9 mouse cellular contexts compared by ENCODE assay signal in genomic region chr4:141142285-141142811, GRCm38 (mm10). TPM values are rescaled to one million over a fixed set of nuclear protein-coding genes. Genes with fewer than 3 reads are reported as not detected.
A peak's percentile ranks its signal among the peaks of the same experiment; 100 is the strongest.
DNase-seq lines count a peak whose midpoint lies in the region; ATAC-seq and TF ChIP-seq lines count a peak whose summit lies in the region.
"Had no signal": no experiment of that assay in that cellular context is flagged by ENCODE, and none has a peak within 500 bp of the region (broad histone marks: within the 10 kb centered on the region; RNA-seq: fewer than 3 reads in every experiment).

No protein-coding gene starts in this region.

- H3K4me2 ChIP-seq in kidney, embryonic 15.5 days, result peak overlapping the region; percentile 46

- no peak for ATAC-seq in kidney, embryonic 15.5 days (replicated peaks; ENCODE audit: low FRiP score)
- ATAC-seq in neutrophil, adult 5-6 weeks (ENCODE audit: extremely low read depth, insufficient number of reproducible peaks, low FRiP score, poor library complexity, severe bottlenecking), result peak; percentile 40; the same call in 1 of the 2 replicates

- peak overlapping the region; percentile 33; the same call in 1 of the 2 replicates for H3K9ac ChIP-seq in kidney, embryonic 15.5 days
- H3K9ac ChIP-seq in liver, adult 2 months (ENCODE audit: low read depth, low read length), result no peak overlapping the region; the same call in 1 of the 2 replicates

- H3K27ac ChIP-seq in kidney, embryonic 15.5 days, result 0 out of 2 replicates have a peak overlapping the region, but pooled peaks have one; percentile 4
- no peak overlapping the region for H3K27ac ChIP-seq in liver, adult 2 months (replicated peaks; ENCODE audit: insufficient read depth, low read depth, low read length)

- H3K9me3 ChIP-seq in kidney, embryonic 15.5 days (replicated peaks), result no peaks in the 10 kb centered on the region

- H3K36me3 ChIP-seq in kidney, embryonic 15.5 days, result no peaks in the 10 kb centered on the region
- no peaks in the 10 kb centered on the region for H3K36me3 ChIP-seq in liver, adult 2 months (ENCODE audit: control insufficient read depth, insufficient read depth, low read length)

- WGBS in kidney, embryonic 15.5 days, result 18% methylated on average over 9 of the region's 9 CpGs
- WGBS in liver, adult 2 months, result 24% methylated on average over 9 of the region's 9 CpGs

- TF ChIP-seq POLR2A in liver, adult 2 months (IDR thresholded peaks at IDR 0.05; ENCODE audit: extremely low read depth, insufficient read depth, low read length), result no peak

- DNase-seq in 3T3-L1 (ENCODE audit: low read depth, low spot score) (peak; percentile 94), MEL-GATA-1-ER (ENCODE audit: extremely low read depth, low read depth) (peak; percentile 69)
- DNase-seq in cerebellum, postnatal 10 days, result peak; percentile 79 to 85
- DNase-seq in heart, adult 11 months, result peak; percentile 97
- peak; percentile 67 for DNase-seq in liver, adult 2 months (ENCODE audit: extremely low read depth, low read depth, low spot score)
- DNase-seq in thymus, postnatal 10 days (ENCODE audit: low spot score in 2 of 2), result peak; percentile 65 to 74

- 0 out of 2 replicates have a peak overlapping the region, but pooled peaks have one; percentile 5 for H3K4me3 ChIP-seq in kidney, embryonic 15.5 days (replicated peaks)
- no peak overlapping the region for H3K4me3 ChIP-seq in liver, adult 2 months (ENCODE audit: insufficient read depth, low read depth, low read length)

- no peaks in the 10 kb centered on the region for H3K27me3 ChIP-seq in kidney, embryonic 15.5 days
- no peaks in the 10 kb centered on the region for H3K27me3 ChIP-seq in liver, adult 2 months (ENCODE audit: control insufficient read depth, insufficient read depth, low read length)

- peaks cover 26% of the 10 kb centered on the region for H3K4me1 ChIP-seq in kidney, embryonic 15.5 days
- 0 out of 2 replicates have a peak, but pooled peaks cover 4% of the 10 kb centered on the region for H3K4me1 ChIP-seq in liver, adult 2 months (ENCODE audit: control insufficient read depth, insufficient read depth, low read length)

- TF ChIP-seq CTCF in liver, adult 2 months (IDR thresholded peaks at IDR 0.05; ENCODE audit: low read depth, low read length), result peak; percentile 67

- peaks cover 12% of the 10 kb centered on the region; the same call in 1 of the 2 replicates for H3K79me2 ChIP-seq in liver, adult 2 months (ENCODE audit: control insufficient read depth, insufficient read depth, low read length)

RNA-seq across cellular contexts. Expression of gene Szrd1, which starts 2.8 kb away (rescaled TPM):
- 49.6 and 50.4 TPM in 2 replicates for polyA plus RNA-seq in kidney, embryonic 15.5 days (2015; fragmentation: Nextera tagmentation; extraction: Ambion mirVana)
- total RNA-seq in liver, adult 2 months (2014; rRNA removed), result 26.6 and 39.5 TPM in 2 replicates
- polyA plus RNA-seq in liver, adult 2 months (2012; rRNA removed), result 43.6 and 46.8 TPM in 2 replicates
- total RNA-seq in neutrophil, adult 5-6 weeks (2017), result 46.0 and 46.1 TPM in 2 replicates

RNA-seq across cellular contexts. Expression of gene Fbxo42, which starts 5.4 kb away (rescaled TPM):
- polyA plus RNA-seq in kidney, embryonic 15.5 days (2015; fragmentation: Nextera tagmentation; extraction: Ambion mirVana), result 22.4 and 23.0 TPM in 2 replicates
- 2.0 and 2.8 TPM in 2 replicates for total RNA-seq in liver, adult 2 months (2014; rRNA removed)
- polyA plus RNA-seq in liver, adult 2 months (2012; rRNA removed), result 4.6 and 6.3 TPM in 2 replicates
- total RNA-seq in neutrophil, adult 5-6 weeks (2017), result 10.8 and 10.9 TPM in 2 replicates

RNA-seq across cellular contexts. Expression of gene Spata21, which starts 54.2 kb away (rescaled TPM):
- polyA plus RNA-seq in kidney, embryonic 15.5 days (2015; fragmentation: Nextera tagmentation; extraction: Ambion mirVana), result 0.50 and 0.64 TPM in 2 replicates
- not detected in 2 replicates for total RNA-seq in liver, adult 2 months (2014; rRNA removed)
- not detected in 2 replicates for polyA plus RNA-seq in liver, adult 2 months (2012; rRNA removed)
- total RNA-seq in neutrophil, adult 5-6 weeks (2017), result not detected in 2 replicates
- total RNA-seq: hematopoietic stem cell, adult 5-6 weeks had no signal
